Mouse (Mus musculus): ENCODE measurements around the gene Usp4.

Gene Usp4

DNA sequence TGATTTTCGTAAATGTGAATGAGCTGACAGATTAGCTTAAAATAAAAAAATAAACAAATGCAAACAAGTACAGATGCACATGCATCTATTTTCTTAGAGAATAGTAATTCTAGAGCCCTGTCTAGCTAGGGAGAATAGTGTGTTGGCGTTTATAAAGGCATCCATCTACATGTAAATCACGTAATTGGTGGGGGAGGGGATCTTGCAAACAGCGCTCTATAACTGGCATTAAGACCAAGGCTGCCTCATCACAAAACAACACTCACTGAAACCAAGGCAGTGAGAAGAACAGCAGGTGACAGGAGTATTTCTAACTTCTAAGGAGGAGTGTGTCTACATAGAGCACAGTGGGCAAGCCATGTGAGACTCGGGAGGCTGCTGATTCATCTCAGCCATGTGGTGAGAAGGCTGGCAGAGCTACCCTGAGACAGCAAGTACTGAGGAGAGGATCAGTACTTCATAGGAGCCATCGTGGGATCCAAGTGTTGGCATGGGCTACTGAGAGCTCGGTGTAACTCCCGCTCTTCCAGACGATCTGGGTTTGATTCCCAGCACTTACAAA is 63.8 kb downstream of the Usp4 start:
- no peak for DNase-seq (ENCODE audit: low spot score in 2 of 2)

DNA sequence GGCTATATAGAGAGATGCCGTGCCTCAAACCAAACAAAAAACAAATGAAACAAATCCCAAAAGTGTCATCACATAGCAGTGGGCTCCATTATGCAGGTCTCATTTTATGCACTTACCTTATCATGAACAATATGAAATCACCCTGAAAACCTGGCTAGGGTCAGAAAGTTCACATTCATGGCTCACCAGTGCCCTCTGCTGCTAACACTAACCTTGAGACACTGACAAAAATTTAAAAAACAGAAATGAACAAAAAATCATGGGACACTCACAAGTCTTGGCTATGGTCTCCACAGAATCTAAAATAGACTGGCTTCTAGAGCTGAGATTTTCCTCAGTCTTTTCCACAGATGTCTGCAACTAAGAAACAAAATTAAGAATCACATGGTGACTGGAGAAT is 64.6 kb downstream of the Usp4 start:
- no peak for DNase-seq (ENCODE audit: low spot score in 2 of 2)

DNA sequence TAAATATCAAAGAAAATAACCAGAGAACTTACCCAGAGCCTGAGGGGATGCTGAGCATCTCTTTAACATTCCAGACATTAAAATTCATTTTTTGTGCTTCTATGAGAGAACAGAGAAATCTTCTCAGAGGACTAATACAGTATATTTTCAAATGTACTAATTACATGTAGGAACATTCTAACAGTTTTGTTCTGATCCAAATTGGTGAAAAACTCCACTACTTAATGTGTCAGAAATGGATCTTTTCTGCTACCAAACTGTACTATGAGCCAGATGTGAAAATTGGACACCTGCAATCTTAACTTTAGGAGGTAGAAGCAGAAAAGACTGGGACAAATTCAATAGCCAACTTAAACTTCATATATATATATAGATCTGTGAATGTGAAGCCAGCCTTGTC is 80.7 kb downstream of the Usp4 start, which contains the start of gene Ccdc36:
Gene Ccdc36 (minus strand): TSS at position 101 of the 400 bp plus-strand sequence.
- no peak for DNase-seq (ENCODE audit: low spot score in 2 of 2)

DNA sequence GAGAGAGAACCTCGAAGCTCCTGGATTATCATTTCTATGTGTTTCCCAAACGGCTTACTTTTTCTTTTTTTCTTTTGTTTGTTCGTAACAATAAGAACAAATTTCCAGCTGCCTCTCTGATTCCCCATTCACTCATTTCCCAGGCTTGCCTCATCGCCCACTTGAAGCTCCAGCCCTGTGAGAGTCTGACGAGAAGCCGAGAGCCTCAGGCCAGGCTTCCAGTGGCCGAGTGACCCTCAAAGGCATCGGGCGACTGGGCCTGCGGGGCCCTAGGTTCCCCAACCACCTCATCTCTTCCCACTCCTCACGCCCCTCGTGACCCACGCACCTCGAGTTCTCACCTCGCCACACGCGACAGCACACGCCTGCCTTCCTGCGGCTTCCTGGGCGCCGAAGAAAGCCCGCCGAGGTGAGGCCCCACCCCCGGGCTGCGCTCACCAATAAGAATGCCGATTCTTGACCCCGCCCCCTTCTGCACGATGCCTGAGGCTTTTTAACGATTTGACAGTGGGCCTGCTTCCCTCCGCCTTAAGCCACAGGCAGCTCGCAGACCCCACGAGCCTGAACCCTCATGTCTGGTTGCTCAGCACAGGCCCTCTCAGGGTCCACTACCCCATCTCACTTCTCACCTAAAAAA is 83.9 kb downstream of the Usp4 start:
- DNase-seq (ENCODE audit: low spot score in 2 of 2) = no peak

DNA sequence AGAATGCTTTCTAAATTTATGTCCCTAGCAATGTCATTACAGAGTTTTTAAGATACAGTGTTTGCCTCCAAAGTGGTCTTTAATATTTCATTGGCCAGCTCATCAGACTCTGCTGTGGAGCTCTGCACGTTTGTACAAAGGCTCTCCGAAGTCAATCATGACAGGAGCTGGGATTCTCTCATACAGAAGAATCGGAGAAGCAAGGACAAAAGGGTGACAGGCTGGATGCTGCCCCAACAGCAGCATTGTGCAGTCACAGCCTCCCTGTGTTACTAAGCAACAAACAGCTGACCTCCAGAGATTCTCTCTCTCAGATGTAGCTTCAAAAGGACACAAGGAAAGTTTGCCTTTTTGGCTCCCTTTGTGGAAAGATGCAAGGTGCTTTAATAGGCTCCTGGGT is 88.5 kb downstream of the Usp4 start, which contains the start of gene BC048562:
Gene BC048562 (plus strand): TSS at position 301 of the 400 bp plus-strand sequence.
- DNase-seq (ENCODE audit: low spot score in 2 of 2) = no peak

DNA sequence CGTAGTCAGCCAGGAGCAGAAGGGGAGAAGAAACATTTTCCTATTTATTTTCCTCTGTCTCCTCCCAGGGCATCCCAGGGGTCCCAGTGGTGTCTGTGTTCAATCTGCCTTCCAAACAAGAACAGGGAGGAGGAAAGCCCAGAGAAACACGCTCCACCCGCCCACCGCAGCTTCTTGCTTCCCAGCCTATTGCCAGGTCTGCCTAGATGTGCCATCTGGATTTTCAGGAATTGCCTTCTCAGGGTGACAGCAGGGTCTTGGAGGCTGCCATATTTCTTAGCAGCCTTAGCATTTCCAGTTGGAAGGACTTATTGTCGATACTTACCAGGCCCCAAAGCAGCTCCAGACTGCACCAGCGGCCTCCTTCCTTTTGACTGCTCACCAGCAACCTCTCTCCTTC is 91.5 kb downstream of the Usp4 start:
- DNase-seq (ENCODE audit: low spot score in 2 of 2) = no peak

DNA sequence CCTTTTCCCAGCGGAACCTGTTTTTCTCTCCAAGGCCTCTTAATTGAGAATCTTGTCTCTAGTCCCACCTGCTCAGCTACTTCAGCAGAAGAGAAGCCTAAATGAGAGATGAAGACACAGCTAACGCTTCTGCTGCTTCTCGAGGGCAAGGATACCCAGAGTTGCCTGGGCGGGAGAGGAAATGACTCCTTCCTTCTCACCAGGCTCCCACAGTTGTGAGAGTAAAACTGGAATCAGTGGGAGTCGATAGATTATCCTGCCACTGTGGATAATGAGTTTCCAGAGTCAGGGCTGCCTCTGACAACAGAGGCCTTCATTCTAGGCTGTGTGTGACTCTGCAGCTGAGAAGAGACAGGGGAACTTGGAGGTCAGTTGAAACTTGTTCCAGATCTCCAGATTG is 92.8 kb downstream of the Usp4 start:
- no peak for DNase-seq (ENCODE audit: low spot score in 2 of 2)

DNA sequence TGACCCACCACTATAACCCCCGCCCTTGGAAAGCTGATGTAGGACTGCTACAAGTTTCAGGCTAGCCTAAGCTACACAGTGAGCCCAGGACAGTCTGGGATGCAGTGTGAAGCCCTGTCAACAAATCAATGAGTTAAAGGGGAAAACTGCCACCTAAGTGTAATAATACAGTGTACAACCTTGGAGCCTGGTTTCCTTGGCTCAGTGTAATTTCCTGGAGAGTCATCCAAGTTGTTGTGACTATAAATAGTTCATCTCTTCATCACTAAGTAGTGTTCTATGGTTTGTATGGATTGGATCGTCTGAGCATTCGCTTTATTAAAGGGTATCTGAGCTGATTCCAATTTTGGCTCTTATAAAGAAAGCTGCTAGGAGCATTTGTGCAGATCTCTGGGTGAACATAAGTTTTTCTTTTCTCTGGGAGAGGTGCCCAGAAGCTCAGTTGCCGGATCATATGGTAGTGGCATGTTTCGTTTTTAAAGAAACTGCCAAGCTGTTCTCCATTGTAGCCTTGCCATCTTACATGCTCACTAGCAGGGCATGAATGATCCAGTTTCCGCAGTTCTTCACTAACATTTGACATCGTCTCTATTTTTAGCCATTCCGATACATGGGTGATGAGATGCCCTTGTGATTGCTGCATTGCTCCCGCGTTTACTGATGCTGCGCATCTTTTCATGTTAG is 93.7 kb downstream of the Usp4 start:
- no peak for DNase-seq (ENCODE audit: low spot score in 2 of 2)

Data from spleen, postnatal 36 days (tissue).